Mouse (Mus musculus) lung, embryonic 14.5 days (tissue): ENCODE data around the gene Axin2. TPM values are rescaled to one million over a fixed set of nuclear protein-coding genes. Genes with fewer than 3 reads are reported as not detected.
A peak's percentile ranks its signal among the peaks of the same experiment; 100 is the strongest.

Experiments
- ATAC-seq: fragments of 200-750 bp; cut with Nextera tagmentation; 2 replicates; pipeline ENCODE4 v1.8.0; 2017; ENCODE audit warnings: mild to moderate bottlenecking, moderate TSS enrichment, moderate library complexity; ENCODE audit not compliant: insufficient read depth
- DNase-seq: peaks from one replicate; pipeline ENCODE4 v3.0.0-alpha.2; 2015
- H3K27ac ChIP-seq: fragments of 300-500 bp; sonication (generic); 2 replicates; pipeline ENCODE4 v1.5.1; 2014; ENCODE audit warnings: low read depth, mild to moderate bottlenecking, moderate library complexity
- H3K27me3 ChIP-seq: fragments of 300-500 bp; sonication (generic); 2 replicates; pipeline ENCODE4 v1.6.1; 2014; ENCODE audit warnings: low read length, control low read depth; ENCODE audit not compliant: insufficient read depth
- H3K36me3 ChIP-seq: fragments of 300-500 bp; sonication (generic); 2 replicates; pipeline ENCODE4 v1.6.1; 2014; ENCODE audit warnings: control low read depth; ENCODE audit not compliant: insufficient read depth
- H3K4me1 ChIP-seq: fragments of 300-500 bp; sonication (generic); 2 replicates; pipeline ENCODE4 v1.6.1; 2014; ENCODE audit warnings: antibody characterized with exemption, control low read depth; ENCODE audit not compliant: insufficient read depth
- H3K4me2 ChIP-seq: fragments of 300-500 bp; sonication (generic); 2 replicates; pipeline ENCODE4 v1.6.1; 2014; ENCODE audit warnings: mild to moderate bottlenecking
- H3K4me3 ChIP-seq: fragments of 300-500 bp; sonication (generic); 2 replicates; pipeline ENCODE4 v1.5.1; 2014; ENCODE audit warnings: low read depth, low read length
- H3K9ac ChIP-seq: fragments of 300-500 bp; sonication (generic); 2 replicates; pipeline ENCODE4 v1.6.1; 2014
- H3K9me3 ChIP-seq: fragments of 300-500 bp; sonication (generic); 2 replicates; pipeline ENCODE4 v1.6.1; 2016; ENCODE audit warnings: low read depth, low read length, control low read depth
- CTCF ChIP-seq: IDR thresholded peaks from 2 replicates; pipeline ENCODE4 v1.5.1; 2016; ENCODE audit warnings: antibody characterized with exemption, low read depth
- WGBS: fragments of 180-500 bp; shearing (Covaris S2); extraction: QIAGEN DNeasy Blood & Tissue Kit; methylation state at CpG from one replicate; pipeline ENCODE4 v1.1.7; 2014; 5-methylcytosine and 5-hydroxymethylcytosine counted together
- polyA plus RNA-seq: library from polyadenylated mRNA; unstranded; fragments of >200 nt; fragmentation: Nextera tagmentation; extraction: Ambion mirVana; gene quantifications from 2 replicates; pipeline ENCODE4 v1.2.1, GENCODE M21; 2014

The Axin2 gene
- polyA plus RNA-seq, 1 experiment from 2014 or later = 15.5 TPM

DNA sequence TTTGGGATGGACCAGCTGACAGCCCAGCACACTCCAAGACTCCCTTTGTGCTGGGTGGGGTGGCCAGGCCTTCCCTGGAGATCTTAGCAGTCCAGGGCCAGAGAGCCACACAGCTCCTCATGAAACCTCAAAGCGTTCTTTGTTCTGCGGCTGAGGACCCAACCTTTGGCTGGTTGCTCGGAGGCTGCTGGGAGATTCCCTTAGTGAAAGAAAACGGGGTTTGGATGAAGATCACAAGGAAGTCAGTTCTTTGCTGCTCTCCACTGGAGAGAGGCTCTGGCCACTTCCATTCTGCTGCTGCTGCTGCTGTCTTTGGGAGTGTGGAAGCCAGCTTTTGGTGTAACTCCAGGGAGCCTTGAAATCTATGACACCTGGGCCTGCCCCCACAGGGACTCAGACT lies 53.3 kb downstream of the Axin2 start:
- ATAC-seq (peak; percentile 46; the same call in 1 of the 2 replicates), DNase-seq (peak; percentile 58)
- H3K9ac ChIP-seq = no peak overlapping the region
- H3K27ac ChIP-seq = peak overlapping the region; percentile 66; the same call in 1 of the 2 replicates
- H3K4me3 ChIP-seq = no peak overlapping the region
- H3K4me2 ChIP-seq = no peak overlapping the region
- 0 out of 2 replicates have a peak, but pooled peaks cover 5% of the 10 kb centered on the region for H3K4me1 ChIP-seq
- no peaks in the 10 kb centered on the region for H3K27me3 ChIP-seq
- 46% methylated on average over 4 of the region's 4 CpGs for WGBS
- H3K9me3 ChIP-seq = no peaks in the 10 kb centered on the region
- TF ChIP-seq CTCF = no peak
- H3K36me3 ChIP-seq = no peaks in the 10 kb centered on the region

DNA sequence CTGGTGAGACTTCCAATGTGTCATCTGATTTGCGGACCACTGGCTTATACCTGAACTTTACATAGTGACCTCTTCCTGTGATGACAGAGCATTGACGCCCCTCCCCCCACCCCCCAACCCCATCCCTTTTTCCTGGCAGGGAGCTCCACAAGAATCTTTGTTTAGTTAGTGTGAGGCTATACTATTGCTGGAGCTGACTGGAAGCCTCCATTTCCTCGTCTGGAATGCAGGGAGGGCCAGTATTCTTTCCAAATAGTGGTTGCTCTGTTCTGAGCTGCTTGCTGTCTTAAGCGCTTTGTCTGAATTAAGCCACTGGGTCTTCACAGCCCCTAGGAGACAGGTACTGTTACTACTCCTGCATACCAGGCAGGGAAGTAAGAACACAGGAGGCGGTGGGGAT lies 53.7 kb downstream of the Axin2 start:
- peak overlapping the region; percentile 66; the same call in 1 of the 2 replicates for H3K27ac ChIP-seq
- DNase-seq (peak; percentile 47), ATAC-seq (peak; percentile 70)
- H3K27me3 ChIP-seq = no peaks in the 10 kb centered on the region
- no peak overlapping the region for H3K4me3 ChIP-seq
- 34% methylated on average over 5 of the region's 5 CpGs for WGBS
- no peaks in the 10 kb centered on the region for H3K9me3 ChIP-seq
- 0 out of 2 replicates have a peak, but pooled peaks cover 5% of the 10 kb centered on the region for H3K4me1 ChIP-seq
- H3K9ac ChIP-seq = no peak overlapping the region
- TF ChIP-seq CTCF = no peak
- no peaks in the 10 kb centered on the region for H3K36me3 ChIP-seq
- no peak overlapping the region for H3K4me2 ChIP-seq

GRCm38 (mm10) chr11:108975583-108975982 lies 55.4 kb downstream of the Axin2 start:
- Histone ChIP-seq H3K9ac (no peak overlapping the region), H3K27me3 (no peaks in the 10 kb centered on the region), H3K27ac (no peak overlapping the region), H3K4me1 (peaks cover 10% of the 10 kb centered on the region; the same call in 1 of the 2 replicates), H3K9me3 (no peaks in the 10 kb centered on the region), H3K4me2 (no peak overlapping the region), H3K36me3 (no peaks in the 10 kb centered on the region), H3K4me3 (no peak overlapping the region)
- ATAC-seq = no peak
- WGBS = 34% methylated on average over 11 of the region's 11 CpGs
- TF ChIP-seq CTCF = no peak
- no peak for DNase-seq

DNA sequence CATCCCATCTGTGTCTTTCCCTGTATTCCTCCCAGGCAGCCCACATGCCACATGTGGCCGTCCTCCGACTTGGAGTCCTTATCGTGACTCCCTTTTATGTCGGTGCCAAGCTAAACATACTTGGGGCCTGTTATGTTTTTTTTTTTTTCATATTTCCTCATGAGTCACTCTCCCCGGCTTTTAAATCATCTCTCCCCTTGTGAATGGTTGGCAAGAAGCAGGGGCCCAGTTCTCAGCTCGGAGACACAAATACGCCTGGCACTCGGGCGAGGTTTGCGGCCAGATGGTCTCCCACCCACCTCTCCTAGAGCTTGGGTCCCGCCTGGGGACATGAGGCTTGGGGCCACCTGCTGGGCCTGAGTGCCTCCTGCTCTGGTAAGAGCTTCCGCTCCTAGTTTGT lies 60.4 kb downstream of the Axin2 start:
- TF ChIP-seq CTCF = peak; percentile 37
- DNase-seq (peak; percentile 90), ATAC-seq (peak; percentile 77)
- Histone ChIP-seq H3K27me3 (no peaks in the 10 kb centered on the region), H3K4me2 (no peak overlapping the region), H3K27ac (peak overlapping the region; percentile 63), H3K9me3 (no peaks in the 10 kb centered on the region), H3K4me3 (no peak overlapping the region), H3K4me1 (peaks cover 14% of the 10 kb centered on the region; the same call in 1 of the 2 replicates), H3K36me3 (no peaks in the 10 kb centered on the region), H3K9ac (no peak overlapping the region)
- WGBS = 22% methylated on average over 12 of the region's 12 CpGs

- TF ChIP-seq CTCF = no peak
- no peaks in the 10 kb centered on the region for H3K27me3 ChIP-seq
- peak overlapping the region; percentile 63 for H3K27ac ChIP-seq
- H3K9me3 ChIP-seq = no peaks in the 10 kb centered on the region
- DNase-seq = no peak
- H3K4me2 ChIP-seq = no peak overlapping the region
- 83% methylated on average over 8 of the region's 8 CpGs for WGBS
- peaks cover 14% of the 10 kb centered on the region; the same call in 1 of the 2 replicates for H3K4me1 ChIP-seq
- no peak overlapping the region for H3K4me3 ChIP-seq
- H3K9ac ChIP-seq = no peak overlapping the region
- no peak for ATAC-seq
- no peaks in the 10 kb centered on the region for H3K36me3 ChIP-seq
These were observed 60.9 kb downstream of the Axin2 start for GRCm38 (mm10) chr11:108981012-108981411.

DNA sequence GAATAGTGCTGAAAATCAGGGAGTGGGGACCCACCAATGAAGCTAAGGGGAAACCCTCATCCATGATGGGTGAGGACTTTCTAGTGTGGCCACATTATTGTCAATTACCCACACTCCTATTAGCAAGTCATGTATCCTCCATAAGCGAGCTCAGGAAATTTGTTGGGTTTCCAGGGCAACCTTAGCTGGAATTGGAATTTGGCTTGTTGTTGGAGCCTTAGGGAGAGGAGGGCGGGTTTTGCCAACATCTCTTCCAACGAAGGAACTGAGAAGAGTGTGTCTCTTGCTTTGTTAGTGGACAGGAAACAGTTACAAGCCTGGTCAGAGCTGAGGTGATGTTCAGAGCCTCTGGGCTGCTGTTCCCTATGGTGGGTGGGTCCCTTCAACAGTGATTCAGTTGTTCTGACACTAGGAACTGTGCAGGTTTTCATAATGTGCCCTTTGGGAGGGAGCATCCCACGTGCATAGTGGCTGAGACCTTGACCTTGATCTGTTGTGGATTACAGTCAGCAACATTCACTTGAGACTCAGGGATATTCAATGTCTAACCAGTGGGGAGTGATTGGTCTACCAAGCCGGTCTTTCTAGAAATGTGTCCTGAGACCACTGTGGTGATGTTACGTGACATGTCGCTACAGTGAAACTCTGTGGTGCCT lies 63.4 kb downstream of the Axin2 start:
- TF ChIP-seq CTCF = no peak
- no peak for ATAC-seq
- no peaks in the 10 kb centered on the region for H3K36me3 ChIP-seq
- H3K4me2 ChIP-seq = no peak overlapping the region
- no peaks in the 10 kb centered on the region for H3K27me3 ChIP-seq
- H3K9ac ChIP-seq = no peak overlapping the region
- 77% methylated on average over 7 of the region's 7 CpGs for WGBS
- H3K27ac ChIP-seq = no peak overlapping the region
- H3K4me1 ChIP-seq = peaks cover 14% of the 10 kb centered on the region; the same call in 1 of the 2 replicates
- no peak overlapping the region for H3K4me3 ChIP-seq
- no peak for DNase-seq
- H3K9me3 ChIP-seq = no peaks in the 10 kb centered on the region

GRCm38 (mm10) chr11:108984711-108985419 lies 64.7 kb downstream of the Axin2 start:
- no peak for TF ChIP-seq CTCF
- H3K36me3 ChIP-seq = no peaks in the 10 kb centered on the region
- no peak for DNase-seq
- no peaks in the 10 kb centered on the region for H3K27me3 ChIP-seq
- WGBS = 55% methylated on average over 5 of the region's 5 CpGs
- H3K4me1 ChIP-seq = peaks cover 14% of the 10 kb centered on the region; the same call in 1 of the 2 replicates
- H3K4me3 ChIP-seq = no peak overlapping the region
- H3K4me2 ChIP-seq = no peak overlapping the region
- H3K27ac ChIP-seq = no peak overlapping the region
- no peak overlapping the region for H3K9ac ChIP-seq
- H3K9me3 ChIP-seq = no peaks in the 10 kb centered on the region
- no peak for ATAC-seq
